Mouse (Mus musculus) hindbrain, postnatal 0 days (tissue): ENCODE results near the gene Mcoln2. TPM values are rescaled to one million over a fixed set of nuclear protein-coding genes. Genes with fewer than 3 reads are reported as not detected.

Experiments used
- ATAC-seq: fragments of 200-750 bp; cut with Nextera tagmentation; 2 replicates; pipeline ENCODE4 v1.8.0; 2017; ENCODE audit warnings: mild to moderate bottlenecking, moderate TSS enrichment, moderate library complexity
- DNase-seq: peaks from one replicate; pipeline ENCODE4 v3.0.0-alpha.2; 2015; ENCODE audit warnings: low spot score
- H3K27ac ChIP-seq: fragments of 300-500 bp; sonication (generic); 2 replicates; pipeline ENCODE4 v1.5.1; 2014; ENCODE audit warnings: mild to moderate bottlenecking
- H3K27me3 ChIP-seq: fragments of 300-500 bp; sonication (generic); 2 replicates; pipeline ENCODE4 v1.6.1; 2014; ENCODE audit warnings: low read length, mixed read lengths; ENCODE audit not compliant: insufficient read depth
- H3K36me3 ChIP-seq: fragments of 300-500 bp; sonication (generic); 2 replicates; pipeline ENCODE4 v1.6.1; 2014; ENCODE audit warnings: low read length, mixed read lengths; ENCODE audit not compliant: insufficient read depth
- H3K4me1 ChIP-seq: fragments of 300-500 bp; sonication (generic); 2 replicates; pipeline ENCODE4 v1.6.1; 2014; ENCODE audit warnings: antibody characterized with exemption, low read length, mixed read lengths; ENCODE audit not compliant: insufficient read depth
- H3K4me2 ChIP-seq: fragments of 300-500 bp; sonication (generic); 2 replicates; pipeline ENCODE4 v1.6.1; 2014; ENCODE audit warnings: low read depth, mild to moderate bottlenecking, low read length, moderate library complexity, mixed read lengths
- H3K4me3 ChIP-seq: fragments of 300-500 bp; sonication (generic); 2 replicates; pipeline ENCODE4 v1.5.1; 2014; ENCODE audit warnings: low read length
- H3K9ac ChIP-seq: fragments of 300-500 bp; sonication (generic); replicated peaks from 2 replicates; pipeline ENCODE4 v1.6.1; 2014; ENCODE audit warnings: mild to moderate bottlenecking, low read length, moderate library complexity, mixed read lengths
- H3K9me3 ChIP-seq: fragments of 300-500 bp; sonication (generic); 2 replicates; pipeline ENCODE4 v1.6.1; 2016; ENCODE audit warnings: low read length, mixed read lengths
- CTCF ChIP-seq: IDR thresholded peaks from 2 replicates; pipeline ENCODE4 v1.5.1; 2016; ENCODE audit warnings: antibody characterized with exemption, control low read depth, low read depth
- WGBS: fragments of 180-500 bp; shearing (Covaris S2); extraction: QIAGEN DNeasy Blood & Tissue Kit; methylation state at CpG from one replicate; pipeline ENCODE4 v1.1.7; 2014; 5-methylcytosine and 5-hydroxymethylcytosine counted together
- polyA plus RNA-seq: library from polyadenylated mRNA; unstranded; fragments of >200 nt; fragmentation: Nextera tagmentation; extraction: Ambion mirVana; gene quantifications from 2 replicates; pipeline ENCODE4 v1.2.1, GENCODE M21; 2015
- total RNA-seq: library from RNA; depleted of rRNA; stranded (reverse); fragments of >200 nt; gene quantifications from 2 replicates; pipeline ENCODE4 v1.2.3, GENCODE M21; 2014

Gene Mcoln2
- total and polyA plus RNA-seq, 2 experiments from 2014 or later, result 0.33 TPM; not detected in 1

GRCm38 (mm10) chr3:146142523-146142922 lies 7.1 kb upstream of the Mcoln2 start:
- H3K4me3 ChIP-seq, result no peak overlapping the region
- no peak overlapping the region for H3K4me2 ChIP-seq
- H3K27ac ChIP-seq, result no peak overlapping the region
- no peaks in the 10 kb centered on the region for H3K36me3 ChIP-seq
- H3K27me3 ChIP-seq, result no peaks in the 10 kb centered on the region
- DNase-seq, result peak; percentile 16
- TF ChIP-seq CTCF, result no peak
- no peak for ATAC-seq
- no peak overlapping the region for H3K9ac ChIP-seq
- 62% methylated on average over 7 of the region's 7 CpGs for WGBS
- no peaks in the 10 kb centered on the region for H3K4me1 ChIP-seq
- H3K9me3 ChIP-seq, result no peaks in the 10 kb centered on the region

GRCm38 (mm10) chr3:146145501-146145900 lies 4.1 kb upstream of the Mcoln2 start:
- 60% methylated on average over 5 of the region's 5 CpGs for WGBS
- no peak for TF ChIP-seq CTCF
- H3K9me3 ChIP-seq, result no peaks in the 10 kb centered on the region
- H3K4me1 ChIP-seq, result peaks cover 5% of the 10 kb centered on the region; the same call in 1 of the 2 replicates
- ATAC-seq (no peak), DNase-seq (no peak)
- H3K27me3 ChIP-seq, result no peaks in the 10 kb centered on the region
- H3K4me2 ChIP-seq, result no peak overlapping the region
- H3K4me3 ChIP-seq, result no peak overlapping the region
- no peak overlapping the region for H3K27ac ChIP-seq
- H3K9ac ChIP-seq, result no peak overlapping the region
- no peaks in the 10 kb centered on the region for H3K36me3 ChIP-seq

- no peaks in the 10 kb centered on the region for H3K27me3 ChIP-seq
- H3K36me3 ChIP-seq, result no peaks in the 10 kb centered on the region
- ATAC-seq, result no peak
- H3K4me3 ChIP-seq, result no peak overlapping the region
- peaks cover 5% of the 10 kb centered on the region; the same call in 1 of the 2 replicates for H3K4me1 ChIP-seq
- no peaks in the 10 kb centered on the region for H3K9me3 ChIP-seq
- no peak overlapping the region for H3K4me2 ChIP-seq
- no peak overlapping the region for H3K9ac ChIP-seq
- no peak overlapping the region for H3K27ac ChIP-seq
- no peak for TF ChIP-seq CTCF
- no peak for DNase-seq
- 73% methylated on average over 5 of the region's 5 CpGs for WGBS
Measured at GRCm38 (mm10) chr3:146146131-146146530, 3.5 kb upstream of the Mcoln2 start.

- no peak for DNase-seq
- no peaks in the 10 kb centered on the region for H3K36me3 ChIP-seq
- H3K27me3 ChIP-seq, result no peaks in the 10 kb centered on the region
- H3K9ac ChIP-seq, result 0 out of 2 replicates have a peak overlapping the region, but pooled peaks have one; percentile 17
- no peaks in the 10 kb centered on the region for H3K9me3 ChIP-seq
- ATAC-seq, result no peak
- TF ChIP-seq CTCF, result no peak
- H3K4me1 ChIP-seq, result peaks cover 5% of the 10 kb centered on the region; the same call in 1 of the 2 replicates
- no peak overlapping the region for H3K27ac ChIP-seq
- H3K4me2 ChIP-seq, result peak overlapping the region; percentile 79
- WGBS, result 0% methylated on average over 25 of the region's 26 CpGs
- H3K4me3 ChIP-seq, result peak overlapping the region; percentile 38
Measured at GRCm38 (mm10) chr3:146150058-146150400, 396 bp downstream of the Mcoln2 start.

- peaks cover 5% of the 10 kb centered on the region; the same call in 1 of the 2 replicates for H3K4me1 ChIP-seq
- H3K4me3 ChIP-seq, result peak overlapping the region; percentile 38
- H3K9me3 ChIP-seq, result no peaks in the 10 kb centered on the region
- DNase-seq (no peak), ATAC-seq (no peak)
- H3K27me3 ChIP-seq, result no peaks in the 10 kb centered on the region
- H3K36me3 ChIP-seq, result no peaks in the 10 kb centered on the region
- H3K27ac ChIP-seq, result no peak overlapping the region
- 27% methylated on average over 11 of the region's 11 CpGs for WGBS
- no peak overlapping the region for H3K9ac ChIP-seq
- peak overlapping the region; percentile 79 for H3K4me2 ChIP-seq
- TF ChIP-seq CTCF, result no peak
Measured at GRCm38 (mm10) chr3:146150560-146150959, 927 bp downstream of the Mcoln2 start.

GRCm38 (mm10) chr3:146151328-146151727 lies 1.7 kb downstream of the Mcoln2 start:
- Histone ChIP-seq H3K4me2 (no peak overlapping the region), H3K36me3 (no peaks in the 10 kb centered on the region), H3K4me3 (no peak overlapping the region), H3K9me3 (no peaks in the 10 kb centered on the region), H3K27ac (no peak overlapping the region), H3K27me3 (no peaks in the 10 kb centered on the region), H3K9ac (no peak overlapping the region), H3K4me1 (peaks cover 5% of the 10 kb centered on the region; the same call in 1 of the 2 replicates)
- WGBS, result 94% methylated on average over 10 of the region's 10 CpGs
- TF ChIP-seq CTCF, result no peak
- DNase-seq, result no peak
- ATAC-seq, result no peak

- H3K27ac ChIP-seq, result no peak overlapping the region
- TF ChIP-seq CTCF, result no peak
- H3K4me3 ChIP-seq, result no peak overlapping the region
- no peaks in the 10 kb centered on the region for H3K27me3 ChIP-seq
- no peak for ATAC-seq
- WGBS, result 91% methylated on average over 8 of the region's 8 CpGs
- H3K4me2 ChIP-seq, result no peak overlapping the region
- DNase-seq, result no peak
- H3K36me3 ChIP-seq, result no peaks in the 10 kb centered on the region
- H3K4me1 ChIP-seq, result peaks cover 5% of the 10 kb centered on the region; the same call in 1 of the 2 replicates
- H3K9me3 ChIP-seq, result no peaks in the 10 kb centered on the region
- no peak overlapping the region for H3K9ac ChIP-seq
Measured at GRCm38 (mm10) chr3:146151755-146152154, 2.1 kb downstream of the Mcoln2 start.
